Mouse (Mus musculus) embryonic facial prominence, embryonic 13.5 days (tissue): Measurements from ENCODE around the gene Rgp1. TPM values are rescaled to one million over a fixed set of nuclear protein-coding genes. Genes with fewer than 3 reads are reported as not detected.

Experiments
- ATAC-seq: fragments of 200-750 bp; cut with Nextera tagmentation; 2 replicates; pipeline ENCODE4 v1.8.0; 2017; ENCODE audit warnings: low read depth; ENCODE audit not compliant: insufficient number of reproducible peaks, insufficient read depth, low FRiP score, low TSS enrichment
- H3K27ac ChIP-seq: fragments of 300-500 bp; sonication (generic); 2 replicates; pipeline ENCODE4 v1.5.1; 2015; ENCODE audit warnings: moderate library complexity, mild to moderate bottlenecking, inconsistent platforms
- H3K27me3 ChIP-seq: fragments of 300-500 bp; sonication (generic); 2 replicates; pipeline ENCODE4 v1.6.1; 2015; ENCODE audit warnings: mild to moderate bottlenecking, inconsistent platforms
- H3K36me3 ChIP-seq: fragments of 300-500 bp; sonication (generic); 2 replicates; pipeline ENCODE4 v1.6.1; 2015; ENCODE audit warnings: mild to moderate bottlenecking, inconsistent platforms
- H3K4me1 ChIP-seq: fragments of 300-500 bp; sonication (generic); 2 replicates; pipeline ENCODE4 v1.6.1; 2015; ENCODE audit warnings: inconsistent platforms
- H3K4me2 ChIP-seq: fragments of 300-500 bp; sonication (generic); 2 replicates; pipeline ENCODE4 v1.6.1; 2015; ENCODE audit warnings: moderate library complexity, mild to moderate bottlenecking, inconsistent platforms
- H3K4me3 ChIP-seq: fragments of 300-500 bp; sonication (generic); 2 replicates; pipeline ENCODE4 v1.5.1; 2015; ENCODE audit warnings: mild to moderate bottlenecking, inconsistent platforms
- H3K9ac ChIP-seq: fragments of 300-500 bp; sonication (generic); 2 replicates; pipeline ENCODE4 v1.6.1; 2015; ENCODE audit warnings: mild to moderate bottlenecking, inconsistent platforms
- H3K9me3 ChIP-seq: fragments of 300-500 bp; sonication (generic); 2 replicates; pipeline ENCODE4 v1.6.1; 2016; ENCODE audit warnings: inconsistent platforms
- WGBS: fragments of 180-500 bp; shearing (Covaris S2); methylation state at CpG from one replicate; pipeline ENCODE4 v1.1.7; 2015; ENCODE audit warnings: mixed read lengths; 5-methylcytosine and 5-hydroxymethylcytosine counted together
- microRNA-seq: library from miRNA; unstranded; fragments of <30 nt; microRNA quantifications from one replicate; pipeline ENCODE4, GENCODE M21; 2016
- polyA plus RNA-seq: library from polyadenylated mRNA; unstranded; fragments of >200 nt; fragmentation: Nextera tagmentation; extraction: Ambion mirVana; gene quantifications from 2 replicates; pipeline ENCODE4 v1.2.1, GENCODE M21; 2015

The Rgp1 gene
- polyA plus RNA-seq, 1 experiment from 2014 or later, result 37.1 TPM

- ATAC-seq, result peak; percentile 57; the same call in 1 of the 2 replicates
- peak within 1 kb of the TSS; percentile 87 for H3K27ac ChIP-seq
- H3K4me3 ChIP-seq, result peak within 1 kb of the TSS; percentile 73
- H3K4me1 ChIP-seq, result peaks cover 48% of the 10 kb centered on the region
- H3K9ac ChIP-seq, result peak within 1 kb of the TSS; percentile 96
- under 1% methylated on average over 35 of the region's 70 CpGs for WGBS
- H3K36me3 ChIP-seq, result no peaks in the 10 kb centered on the region
- H3K27me3 ChIP-seq, result peaks cover 7% of the 10 kb centered on the region; the same call in 1 of the 2 replicates
- H3K9me3 ChIP-seq, result peaks cover 4% of the 10 kb centered on the region; the same call in 1 of the 2 replicates
- peak within 1 kb of the TSS; percentile 83 for H3K4me2 ChIP-seq
Measured at GRCm38 (mm10) chr4:43631046-43631955, 52.8 kb downstream of the Rgp1 start, which contains the start of gene Npr2. Npr2 (plus strand) TSS chr4:43631935.

- Histone ChIP-seq H3K9me3 (no peaks in the 10 kb centered on the region), H3K4me2 (peak overlapping the region; percentile 83), H3K27me3 (peaks cover 7% of the 10 kb centered on the region; the same call in 1 of the 2 replicates), H3K9ac (peak overlapping the region; percentile 96), H3K27ac (peak overlapping the region; percentile 87), H3K36me3 (no peaks in the 10 kb centered on the region), H3K4me1 (peaks cover 48% of the 10 kb centered on the region), H3K4me3 (peak overlapping the region; percentile 73)
- no peak for ATAC-seq
- 43% methylated on average over 42 of the region's 42 CpGs for WGBS
Measured at GRCm38 (mm10) chr4:43631956-43632920, 53.7 kb downstream of the Rgp1 start.

DNA sequence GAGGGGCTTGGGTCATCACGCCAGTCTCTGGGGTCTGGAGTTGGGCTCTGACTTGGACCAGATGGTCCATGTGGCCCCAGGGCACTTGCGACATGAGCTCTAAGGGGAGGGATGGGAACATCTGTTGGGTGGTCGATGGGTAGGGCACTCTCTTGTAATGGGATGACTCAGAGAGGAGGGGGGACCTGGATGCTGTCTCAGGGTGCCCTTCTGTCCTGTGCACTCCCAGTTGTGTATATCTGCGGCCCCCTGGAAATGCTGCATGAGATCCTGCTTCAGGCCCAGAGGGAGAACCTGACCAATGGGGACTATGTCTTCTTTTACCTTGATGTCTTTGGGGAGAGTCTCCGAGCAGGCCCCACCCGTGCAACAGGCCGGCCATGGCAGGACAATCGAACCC is 54.8 kb downstream of the Rgp1 start:
- Histone ChIP-seq H3K9me3 (no peaks in the 10 kb centered on the region), H3K9ac (0 out of 2 replicates have a peak overlapping the region, but pooled peaks have one; percentile 96), H3K36me3 (no peaks in the 10 kb centered on the region), H3K27ac (no peak overlapping the region), H3K4me2 (peak overlapping the region; percentile 83), H3K4me1 (peaks cover 48% of the 10 kb centered on the region), H3K4me3 (0 out of 2 replicates have a peak overlapping the region, but pooled peaks have one; percentile 73), H3K27me3 (peaks cover 7% of the 10 kb centered on the region; the same call in 1 of the 2 replicates)
- WGBS, result 66% methylated on average over 8 of the region's 8 CpGs
- ATAC-seq, result 0 out of 2 replicates have a peak, but pooled peaks have one; percentile 17

- Histone ChIP-seq H3K4me2 (peak overlapping the region; percentile 83), H3K9me3 (no peaks in the 10 kb centered on the region), H3K4me1 (peaks cover 49% of the 10 kb centered on the region), H3K4me3 (0 out of 2 replicates have a peak overlapping the region, but pooled peaks have one; percentile 3), H3K9ac (0 out of 2 replicates have a peak overlapping the region, but pooled peaks have one; percentile 96), H3K27me3 (peaks cover 7% of the 10 kb centered on the region; the same call in 1 of the 2 replicates), H3K27ac (no peak overlapping the region), H3K36me3 (no peaks in the 10 kb centered on the region)
- ATAC-seq, result no peak
- WGBS, result 96% methylated on average over 2 of the region's 2 CpGs
Measured at GRCm38 (mm10) chr4:43633736-43634135, 55.2 kb downstream of the Rgp1 start.

DNA sequence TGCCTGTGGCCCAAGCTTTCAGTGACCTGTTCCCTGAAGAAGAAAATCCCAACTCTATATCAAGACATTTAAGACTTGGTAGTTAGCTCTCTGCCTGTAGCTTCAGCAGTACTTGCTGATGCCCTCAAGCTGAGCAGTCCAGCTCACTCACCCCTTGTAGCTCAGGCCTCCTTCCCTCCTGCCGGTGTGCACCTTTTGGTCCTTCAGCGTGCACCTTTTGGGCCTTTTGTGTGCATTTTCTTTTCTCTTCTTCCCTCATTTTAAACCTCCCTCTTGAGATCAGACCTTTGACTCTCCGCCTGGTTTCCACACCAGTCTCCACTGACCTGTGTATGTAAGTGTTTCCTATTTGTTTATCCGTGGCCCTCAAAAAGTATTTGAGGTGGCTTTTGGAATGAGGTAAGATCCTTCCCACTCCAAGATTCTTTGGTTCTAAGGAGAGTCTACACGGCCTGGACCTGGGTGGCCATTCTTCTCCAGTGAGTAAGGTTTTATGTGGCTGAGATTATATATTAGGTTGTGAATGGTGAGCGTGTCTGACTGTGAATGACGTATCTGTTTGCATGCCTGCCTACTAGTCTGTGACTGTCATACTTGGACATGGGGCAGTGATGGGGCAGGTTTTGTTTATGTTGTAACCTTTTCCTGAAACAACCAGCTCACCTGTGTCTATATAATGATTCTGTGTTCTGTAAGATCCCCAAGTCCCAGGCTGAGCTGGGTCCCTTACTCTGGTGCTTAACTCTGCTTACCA is 56.3 kb downstream of the Rgp1 start:
- Histone ChIP-seq H3K4me3 (no peak overlapping the region), H3K36me3 (no peaks in the 10 kb centered on the region), H3K9me3 (no peaks in the 10 kb centered on the region), H3K4me2 (no peak overlapping the region), H3K9ac (no peak overlapping the region), H3K27ac (no peak overlapping the region), H3K27me3 (peaks cover 7% of the 10 kb centered on the region; the same call in 1 of the 2 replicates), H3K4me1 (peaks cover 52% of the 10 kb centered on the region)
- 88% methylated on average over 7 of the region's 7 CpGs for WGBS
- ATAC-seq, result no peak

- no peak overlapping the region for H3K27ac ChIP-seq
- H3K4me3 ChIP-seq, result no peak overlapping the region
- H3K36me3 ChIP-seq, result peaks cover 9% of the 10 kb centered on the region; the same call in 1 of the 2 replicates
- no peak for ATAC-seq
- WGBS, result 65% methylated on average over 6 of the region's 6 CpGs
- peaks cover 38% of the 10 kb centered on the region for H3K4me1 ChIP-seq
- H3K9me3 ChIP-seq, result no peaks in the 10 kb centered on the region
- 0 out of 2 replicates have a peak overlapping the region, but pooled peaks have one; percentile 17 for H3K9ac ChIP-seq
- H3K4me2 ChIP-seq, result no peak overlapping the region
- H3K27me3 ChIP-seq, result peaks cover 7% of the 10 kb centered on the region; the same call in 1 of the 2 replicates
Measured at GRCm38 (mm10) chr4:43636751-43637150, 58.2 kb downstream of the Rgp1 start.

Small RNA genes lying within 50 kb of the gene (microRNA-seq; reads per million reads assigned to microRNA genes)
- not detected for gene Gm25262

Other genes with a start within 250 kb of the Rgp1 start
- 13.1 and 17.2 TPM in 2 replicates for gene Rusc2, start 196.7 kb upstream of the Rgp1 start, polyA plus RNA-seq
- 0.20 TPM in 1 of 2 replicates, not detected in the other for gene Fam166b, start 149.6 kb upstream of the Rgp1 start, polyA plus RNA-seq
- 7.0 and 8.8 TPM in 2 replicates for gene Tesk1, start 136.8 kb upstream of the Rgp1 start, polyA plus RNA-seq
- gene Cd72, start 124.1 kb upstream of the Rgp1 start, polyA plus RNA-seq, result 3.2 and 3.8 TPM in 2 replicates
- gene Sit1, start 95.0 kb upstream of the Rgp1 start, polyA plus RNA-seq, result not detected in 2 replicates
- gene Ccdc107, start 85.8 kb upstream of the Rgp1 start, polyA plus RNA-seq, result 66.2 and 73.4 TPM in 2 replicates
- gene Arhgef39, start 79.0 kb upstream of the Rgp1 start, polyA plus RNA-seq, result 45.7 and 47.8 TPM in 2 replicates
- gene Car9, start 71.7 kb upstream of the Rgp1 start, polyA plus RNA-seq, result 0.81 and 1.5 TPM in 2 replicates
- gene Tpm2, start 55.0 kb upstream of the Rgp1 start, polyA plus RNA-seq, result 130 and 141 TPM in 2 replicates
- gene Creb3, start 16.4 kb upstream of the Rgp1 start, polyA plus RNA-seq, result 48.9 and 54.9 TPM in 2 replicates
- gene Tln1, start 16.0 kb upstream of the Rgp1 start, polyA plus RNA-seq, result 69.5 and 75.0 TPM in 2 replicates
- gene Gba2, start 158 bp downstream of the Rgp1 start, polyA plus RNA-seq, result 22.5 and 24.2 TPM in 2 replicates
- 0.97 and 1.4 TPM in 2 replicates for gene Msmp, start 5.8 kb downstream of the Rgp1 start, polyA plus RNA-seq
- gene Npr2, start 53.2 kb downstream of the Rgp1 start, polyA plus RNA-seq, result 18.2 and 19.1 TPM in 2 replicates
- 1.1 and 1.8 TPM in 2 replicates for gene Spag8, start 74.9 kb downstream of the Rgp1 start, polyA plus RNA-seq
- 74.2 and 92.1 TPM in 2 replicates for gene Hint2, start 77.8 kb downstream of the Rgp1 start, polyA plus RNA-seq
- 7.2 and 8.4 TPM in 2 replicates for gene Tmem8b, start 90.3 kb downstream of the Rgp1 start, polyA plus RNA-seq
- gene Fam221b, start 90.4 kb downstream of the Rgp1 start, polyA plus RNA-seq, result 3.4 and 4.2 TPM in 2 replicates
- not detected in 2 replicates for gene Olfr70, start 122.1 kb downstream of the Rgp1 start, polyA plus RNA-seq
- not detected in 2 replicates for gene Olfr71, start 131.5 kb downstream of the Rgp1 start, polyA plus RNA-seq
- 0.18 and 0.23 TPM in 2 replicates for gene Hrct1, start 148.5 kb downstream of the Rgp1 start, polyA plus RNA-seq
- gene Spaar, start 151.3 kb downstream of the Rgp1 start, polyA plus RNA-seq, result 0.06 and 0.17 TPM in 2 replicates
- not detected in 2 replicates for gene Olfr159, start 192.3 kb downstream of the Rgp1 start, polyA plus RNA-seq
- gene Olfr156, start 245.2 kb downstream of the Rgp1 start, polyA plus RNA-seq, result not detected in 2 replicates